Mouse (Mus musculus) kidney, adult 18-20 months (tissue): ENCODE measurements around the gene Msh4.
A peak's percentile ranks its signal among the peaks of the same experiment; 100 is the strongest.
"Not testable (repeated sequence)": the region's sequence is repeated elsewhere in the genome, so short reads cannot be mapped to it uniquely, and the experiment has no call there.

Experiments used
- DNase-seq: peaks from one replicate; pipeline ENCODE4 v3.0.0; 2021

Gene Msh4

GRCm38 (mm10) chr3:153911197-153911881 is 5.4 kb upstream of the Msh4 start:
- peak; percentile 31 for DNase-seq

- DNase-seq, result no peak
Observed at GRCm38 (mm10) chr3:153910489-153910888, 4.6 kb upstream of the Msh4 start.

GRCm38 (mm10) chr3:153908919-153909318 is 3.0 kb upstream of the Msh4 start:
- DNase-seq, result no peak

GRCm38 (mm10) chr3:153905251-153906135 is 445 bp downstream of the Msh4 start:
- DNase-seq, result peak; percentile 23

- DNase-seq, result peak; percentile 67
Observed at GRCm38 (mm10) chr3:153904586-153904985, 1.4 kb downstream of the Msh4 start.

GRCm38 (mm10) chr3:153902595-153902994 is 3.3 kb downstream of the Msh4 start:
- DNase-seq, result no peak

- DNase-seq, result no peak
Observed at GRCm38 (mm10) chr3:153901904-153902303, 4.0 kb downstream of the Msh4 start.

- no peak for DNase-seq
Observed at GRCm38 (mm10) chr3:153897216-153897615, 8.7 kb downstream of the Msh4 start.

- DNase-seq, result no peak
Observed at GRCm38 (mm10) chr3:153895454-153895853, 10.5 kb downstream of the Msh4 start.

GRCm38 (mm10) chr3:153889188-153889781 is 16.7 kb downstream of the Msh4 start:
- no peak for DNase-seq

GRCm38 (mm10) chr3:153888141-153888540 is 17.8 kb downstream of the Msh4 start:
- DNase-seq, result no peak

GRCm38 (mm10) chr3:153886296-153886695 is 19.6 kb downstream of the Msh4 start:
- no peak for DNase-seq

GRCm38 (mm10) chr3:153871396-153871795 is 34.5 kb downstream of the Msh4 start:
- DNase-seq, result peak; percentile 28

- no peak for DNase-seq
Observed at GRCm38 (mm10) chr3:153867149-153868136, 38.5 kb downstream of the Msh4 start.

- DNase-seq, result no peak
Observed at GRCm38 (mm10) chr3:153864636-153865429, 41.1 kb downstream of the Msh4 start.

GRCm38 (mm10) chr3:153863816-153864215 is 42.1 kb downstream of the Msh4 start:
- DNase-seq, result no peak

- DNase-seq, result not testable (repeated sequence)
Observed at GRCm38 (mm10) chr3:153860392-153860791, 45.5 kb downstream of the Msh4 start.

- no peak for DNase-seq
Observed at GRCm38 (mm10) chr3:153858350-153859001, 47.5 kb downstream of the Msh4 start.

GRCm38 (mm10) chr3:153852266-153852665 is 53.7 kb downstream of the Msh4 start:
- DNase-seq, result no peak

GRCm38 (mm10) chr3:153850759-153851158 is 55.2 kb downstream of the Msh4 start:
- no peak for DNase-seq
